Mouse (Mus musculus): ENCODE measurements around the gene Pdia6. TPM values are rescaled to one million over a fixed set of nuclear protein-coding genes. Genes with fewer than 3 reads are reported as not detected.
A peak's percentile ranks its signal among the peaks of the same experiment; 100 is the strongest.

Pdia6 gene
- polyA plus RNA-seq, 1 experiment from 2014 or later, result 235 TPM

GRCm38 (mm10) chr12:17238588-17239427, 27.5 kb upstream of the Pdia6 start:
- ATAC-seq (ENCODE audit: low read depth) (no peak), DNase-seq (no peak)
- Histone ChIP-seq H3K27me3 (no peaks in the 10 kb centered on the region), H3K4me1 (replicated peaks) (no peaks in the 10 kb centered on the region), H3K4me2 (no peak overlapping the region), H3K27ac (no peak overlapping the region), H3K9me3 (replicated peaks) (no peaks in the 10 kb centered on the region), H3K4me3 (replicated peaks) (no peak overlapping the region), H3K9ac (no peak overlapping the region), H3K36me3 (no peaks in the 10 kb centered on the region)
- WGBS (ENCODE audit: insufficient replicate concordance), result 42% methylated on average over 12 of the region's 12 CpGs

GRCm38 (mm10) chr12:17239428-17239688, 27.0 kb upstream of the Pdia6 start:
- H3K4me2 ChIP-seq, result no peak overlapping the region
- no peaks in the 10 kb centered on the region for H3K27me3 ChIP-seq
- H3K4me3 ChIP-seq (replicated peaks), result no peak overlapping the region
- no peaks in the 10 kb centered on the region for H3K36me3 ChIP-seq
- no peaks in the 10 kb centered on the region for H3K4me1 ChIP-seq (replicated peaks)
- H3K9ac ChIP-seq, result no peak overlapping the region
- H3K27ac ChIP-seq, result no peak overlapping the region
- ATAC-seq (ENCODE audit: low read depth) (no peak), DNase-seq (no peak)
- H3K9me3 ChIP-seq (replicated peaks), result no peaks in the 10 kb centered on the region

GRCm38 (mm10) chr12:17241016-17241415, 25.3 kb upstream of the Pdia6 start:
- Histone ChIP-seq H3K4me2 (no peak overlapping the region), H3K36me3 (no peaks in the 10 kb centered on the region), H3K9ac (no peak overlapping the region), H3K4me3 (replicated peaks) (no peak overlapping the region), H3K4me1 (replicated peaks) (no peaks in the 10 kb centered on the region), H3K9me3 (replicated peaks) (no peaks in the 10 kb centered on the region), H3K27me3 (no peaks in the 10 kb centered on the region), H3K27ac (no peak overlapping the region)
- ATAC-seq (ENCODE audit: low read depth), result no peak
- WGBS (ENCODE audit: insufficient replicate concordance), result 67% methylated on average over 2 of the region's 2 CpGs
- DNase-seq, result no peak

- ATAC-seq (ENCODE audit: low read depth), result no peak
- Histone ChIP-seq H3K4me3 (replicated peaks) (no peak overlapping the region), H3K36me3 (no peaks in the 10 kb centered on the region), H3K4me2 (no peak overlapping the region), H3K27me3 (no peaks in the 10 kb centered on the region), H3K27ac (no peak overlapping the region), H3K9ac (no peak overlapping the region), H3K9me3 (replicated peaks) (no peaks in the 10 kb centered on the region), H3K4me1 (replicated peaks) (no peaks in the 10 kb centered on the region)
- 79% methylated on average over 9 of the region's 9 CpGs for WGBS (ENCODE audit: insufficient replicate concordance)
- DNase-seq, result no peak
Measured at GRCm38 (mm10) chr12:17241614-17242013, 24.7 kb upstream of the Pdia6 start.

- H3K27ac ChIP-seq, result no peak overlapping the region
- no peak overlapping the region for H3K4me3 ChIP-seq (replicated peaks)
- no peak overlapping the region for H3K4me2 ChIP-seq
- H3K27me3 ChIP-seq, result no peaks in the 10 kb centered on the region
- no peaks in the 10 kb centered on the region for H3K4me1 ChIP-seq (replicated peaks)
- H3K36me3 ChIP-seq, result no peaks in the 10 kb centered on the region
- ATAC-seq (ENCODE audit: low read depth) (no peak), DNase-seq (no peak)
- H3K9ac ChIP-seq, result no peak overlapping the region
- H3K9me3 ChIP-seq (replicated peaks), result no peaks in the 10 kb centered on the region
Measured at GRCm38 (mm10) chr12:17242041-17242440, 24.3 kb upstream of the Pdia6 start.

- 60% methylated on average over 8 of the region's 8 CpGs for WGBS (ENCODE audit: insufficient replicate concordance)
- Histone ChIP-seq H3K4me3 (replicated peaks) (no peak overlapping the region), H3K9ac (no peak overlapping the region), H3K4me1 (replicated peaks) (no peaks in the 10 kb centered on the region), H3K27ac (no peak overlapping the region), H3K36me3 (no peaks in the 10 kb centered on the region), H3K9me3 (replicated peaks) (no peaks in the 10 kb centered on the region), H3K4me2 (no peak overlapping the region), H3K27me3 (peaks cover 15% of the 10 kb centered on the region)
- ATAC-seq (ENCODE audit: low read depth), result no peak
- DNase-seq, result no peak
Measured at GRCm38 (mm10) chr12:17250962-17251361, 15.4 kb upstream of the Pdia6 start.

GRCm38 (mm10) chr12:17253069-17253468, 13.3 kb upstream of the Pdia6 start:
- Histone ChIP-seq H3K4me2 (no peak overlapping the region), H3K9ac (no peak overlapping the region), H3K4me3 (replicated peaks) (no peak overlapping the region), H3K27ac (no peak overlapping the region), H3K27me3 (peaks cover 15% of the 10 kb centered on the region), H3K4me1 (replicated peaks) (no peaks in the 10 kb centered on the region), H3K36me3 (no peaks in the 10 kb centered on the region), H3K9me3 (replicated peaks) (no peaks in the 10 kb centered on the region)
- ATAC-seq (ENCODE audit: low read depth), result no peak
- WGBS (ENCODE audit: insufficient replicate concordance), result 8% methylated on average over 9 of the region's 9 CpGs
- peak; percentile 31 for DNase-seq

GRCm38 (mm10) chr12:17255602-17256001, 10.7 kb upstream of the Pdia6 start:
- WGBS (ENCODE audit: insufficient replicate concordance), result 59% methylated on average over 6 of the region's 6 CpGs
- no peak overlapping the region for H3K27ac ChIP-seq
- no peak overlapping the region for H3K9ac ChIP-seq
- no peak overlapping the region for H3K4me3 ChIP-seq (replicated peaks)
- DNase-seq (no peak), ATAC-seq (ENCODE audit: low read depth) (no peak)
- no peaks in the 10 kb centered on the region for H3K4me1 ChIP-seq (replicated peaks)
- H3K36me3 ChIP-seq, result no peaks in the 10 kb centered on the region
- H3K27me3 ChIP-seq, result peaks cover 15% of the 10 kb centered on the region
- H3K9me3 ChIP-seq (replicated peaks), result no peaks in the 10 kb centered on the region
- H3K4me2 ChIP-seq, result no peak overlapping the region

GRCm38 (mm10) chr12:17256905-17257304, 9.4 kb upstream of the Pdia6 start:
- H3K4me3 ChIP-seq (replicated peaks), result no peak overlapping the region
- ATAC-seq (ENCODE audit: low read depth) (no peak), DNase-seq (peak; percentile 9)
- H3K27me3 ChIP-seq, result peaks cover 15% of the 10 kb centered on the region
- no peak overlapping the region for H3K4me2 ChIP-seq
- H3K9ac ChIP-seq, result no peak overlapping the region
- H3K27ac ChIP-seq, result no peak overlapping the region
- H3K36me3 ChIP-seq, result no peaks in the 10 kb centered on the region
- no peaks in the 10 kb centered on the region for H3K4me1 ChIP-seq (replicated peaks)
- 8% methylated on average over 10 of the region's 10 CpGs for WGBS (ENCODE audit: insufficient replicate concordance)
- H3K9me3 ChIP-seq (replicated peaks), result no peaks in the 10 kb centered on the region

GRCm38 (mm10) chr12:17258431-17258830, 7.9 kb upstream of the Pdia6 start:
- Histone ChIP-seq H3K9ac (no peak overlapping the region), H3K4me2 (no peak overlapping the region), H3K4me3 (replicated peaks) (no peak overlapping the region), H3K4me1 (replicated peaks) (no peaks in the 10 kb centered on the region), H3K9me3 (replicated peaks) (no peaks in the 10 kb centered on the region), H3K27me3 (peaks cover 11% of the 10 kb centered on the region), H3K36me3 (no peaks in the 10 kb centered on the region), H3K27ac (no peak overlapping the region)
- 79% methylated on average over 7 of the region's 7 CpGs for WGBS (ENCODE audit: insufficient replicate concordance)
- ATAC-seq (ENCODE audit: low read depth) (no peak), DNase-seq (no peak)

GRCm38 (mm10) chr12:17261005-17261404, 5.3 kb upstream of the Pdia6 start:
- Histone ChIP-seq H3K9me3 (replicated peaks) (no peaks in the 10 kb centered on the region), H3K27ac (no peak overlapping the region), H3K4me1 (replicated peaks) (peaks cover 7% of the 10 kb centered on the region), H3K36me3 (no peaks in the 10 kb centered on the region), H3K27me3 (no peaks in the 10 kb centered on the region), H3K9ac (no peak overlapping the region), H3K4me2 (no peak overlapping the region), H3K4me3 (replicated peaks) (no peak overlapping the region)
- ATAC-seq (ENCODE audit: low read depth) (no peak), DNase-seq (no peak)
- 69% methylated on average over 3 of the region's 3 CpGs for WGBS (ENCODE audit: insufficient replicate concordance)

- no peaks in the 10 kb centered on the region for H3K27me3 ChIP-seq
- H3K4me2 ChIP-seq, result no peak overlapping the region
- H3K4me1 ChIP-seq (replicated peaks), result peaks cover 30% of the 10 kb centered on the region
- H3K27ac ChIP-seq, result no peak overlapping the region
- H3K9me3 ChIP-seq (replicated peaks), result no peaks in the 10 kb centered on the region
- H3K36me3 ChIP-seq, result no peaks in the 10 kb centered on the region
- DNase-seq, result no peak
- no peak overlapping the region for H3K4me3 ChIP-seq (replicated peaks)
- no peak for ATAC-seq (ENCODE audit: low read depth)
- no peak overlapping the region for H3K9ac ChIP-seq
- WGBS (ENCODE audit: insufficient replicate concordance), result 43% methylated on average over 3 of the region's 3 CpGs
Measured at GRCm38 (mm10) chr12:17263881-17264280, 2.5 kb upstream of the Pdia6 start.

Data from liver, embryonic 13.5 days (tissue).